Mouse (Mus musculus) spleen, adult 10 weeks (tissue): Measurements from ENCODE around the gene Olfr725. TPM values are rescaled to one million over a fixed set of nuclear protein-coding genes. Genes with fewer than 3 reads are reported as not detected.

Experiments
- polyA plus RNA-seq: library from polyadenylated mRNA; stranded (reverse); fragments of 350-450 nt; fragmentation: Illumina TruSeq; extraction: RNeasy Lipid Tissue Mini Kit (QIAGEN cat#74804); gene quantifications from one replicate; pipeline ENCODE4 v1.2.3, GENCODE M21; 2015; ENCODE audit warnings: low replicate concordance; ENCODE audit not compliant: insufficient read depth

The Olfr725 gene
- polyA plus RNA-seq, result not detected

DNA sequence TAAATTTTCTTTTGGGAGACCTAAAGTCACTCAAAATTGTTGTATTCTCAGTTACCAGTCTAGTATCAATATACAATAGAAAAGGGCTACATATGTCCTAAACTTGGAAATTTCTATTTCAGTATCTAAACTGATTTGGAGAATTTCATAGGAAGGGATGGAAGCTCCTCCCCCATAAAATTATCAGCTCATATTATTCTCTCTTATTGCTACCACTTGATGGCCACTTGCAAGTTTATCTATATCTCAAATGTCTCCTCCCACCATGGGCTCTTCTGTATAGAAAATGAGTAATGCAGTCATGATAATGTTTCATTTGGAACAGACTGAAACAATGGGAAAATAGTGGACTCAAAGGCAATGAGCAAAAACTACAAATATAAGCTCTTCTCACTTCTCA lies at the start of gene Olfr725:
Olfr725 (minus strand) TSS at position 101 of the 400 bp plus-strand sequence.

Other genes with a start within 250 kb of the Olfr725 start
- gene Olfr722, start 138.4 kb downstream of the Olfr725 start, polyA plus RNA-seq, result not detected
- not detected for gene Olfr723, start 108.6 kb downstream of the Olfr725 start, polyA plus RNA-seq
- gene Olfr724, start 77.1 kb downstream of the Olfr725 start, polyA plus RNA-seq, result not detected
- not detected for gene Olfr726, start 50.6 kb upstream of the Olfr725 start, polyA plus RNA-seq
- gene Olfr727, start 82.8 kb upstream of the Olfr725 start, polyA plus RNA-seq, result not detected
- gene Olfr728, start 102.3 kb upstream of the Olfr725 start, polyA plus RNA-seq, result not detected
- not detected for gene Olfr729, start 112.5 kb upstream of the Olfr725 start, polyA plus RNA-seq
- not detected for gene Olfr730, start 147.8 kb upstream of the Olfr725 start, polyA plus RNA-seq
- gene Olfr731, start 201.5 kb upstream of the Olfr725 start, polyA plus RNA-seq, result not detected
- not detected for gene Olfr732, start 243.8 kb upstream of the Olfr725 start, polyA plus RNA-seq